Comparison of ENCODE assay signal across 9 mouse cellular contexts in genomic region chr12:111933032-111933704, GRCm38 (mm10). TPM values are rescaled to one million over a fixed set of nuclear protein-coding genes. Genes with fewer than 3 reads are reported as not detected.
DNase-seq lines count a peak whose midpoint lies in the region; TF ChIP-seq lines count a peak whose summit lies in the region.
"Had no signal": no experiment of that assay in that cellular context is flagged by ENCODE, and none has a peak within 500 bp of the region (broad histone marks: within the 10 kb centered on the region; RNA-seq: fewer than 3 reads in every experiment).

No protein-coding gene starts in this region.

- H3K27me3 ChIP-seq in heart, adult 2 months (ENCODE audit: control insufficient read depth, insufficient read depth, low read length) = no peaks in the 10 kb centered on the region

- TF ChIP-seq POLR2A in heart, adult 2 months (IDR thresholded peaks at IDR 0.05; ENCODE audit: insufficient read depth, low read depth, low read length) = 0 out of 2 replicates have a peak, but pooled peaks have one; percentile 33

- 42% methylated on average over 11 of the region's 11 CpGs for WGBS in heart, adult 2 months

- TF ChIP-seq EP300 in heart, adult 2 months (IDR thresholded peaks at IDR 0.05; ENCODE audit: insufficient read depth, low read depth, low read length) = no peak

- peak overlapping the region; percentile 15 for H3K27ac ChIP-seq in heart, adult 2 months

- TF ChIP-seq CTCF in heart, adult 2 months (IDR thresholded peaks at IDR 0.05) = peak; percentile 37

- H3K79me2 ChIP-seq in heart, adult 2 months (replicated peaks; ENCODE audit: control insufficient read depth, insufficient read depth, low read length) = no peaks in the 10 kb centered on the region

- H3K4me3 ChIP-seq in heart, adult 2 months = no peak overlapping the region

- intact Hi-C loops in heart, adult 2 months (cut with DNase I) = no loop called here

- peak; percentile 37 for DNase-seq in gastrocnemius, adult 18-20 months (ENCODE audit: low spot score)
- DNase-seq in gastrocnemius, postnatal 10 days = no peak
- peak; percentile 66 to 70 for DNase-seq in heart, adult 2 months
- peak; percentile 69 for DNase-seq in kidney, postnatal 14 days
- DNase-seq in lung, postnatal 25 days (ENCODE audit: low spot score) = peak; percentile 76
- no peak for DNase-seq in layer of hippocampus, postnatal 25 days (ENCODE audit: extremely low spot score in 1 of 2, low spot score in 1 of 2)
- no peak for DNase-seq in frontal cortex, postnatal 10 days (ENCODE audit: low spot score in 2 of 2)
- DNase-seq in thymus, postnatal 4 days = no peak

- H3K4me1 ChIP-seq in heart, adult 2 months (ENCODE audit: control insufficient read depth, insufficient read depth, low read length) = peaks cover 14% of the 10 kb centered on the region

- H3K36me3 ChIP-seq in heart, adult 2 months (ENCODE audit: control insufficient read depth, insufficient read depth, low read length) = no peaks in the 10 kb centered on the region

- H3K9ac ChIP-seq in heart, adult 2 months (ENCODE audit: low read depth, low read length) = no peak overlapping the region

RNA-seq across cellular contexts. Expression of gene Ppp1r13b, which starts 25.3 kb away (rescaled TPM):
- 1 to 10 TPM; 7.3 to 9.1 TPM for total RNA-seq in gastrocnemius, adult 18-20 months (2021)
- 10 to 100 TPM in 1 of 2 experiments, 1 to 10 TPM in 1; 9.5 to 13.4 TPM for total RNA-seq in gastrocnemius, postnatal 10 days (2021)
- 10 to 100 TPM; 18.0 to 18.1 TPM for total RNA-seq in heart, adult 2 months (2021)
- 11.8 and 16.6 TPM in 2 replicates for polyA plus RNA-seq in heart, adult 2 months (2012; rRNA removed)
- total RNA-seq in layer of hippocampus, postnatal 25 days (2021) = 10 to 100 TPM; 89.5 to 91.9 TPM

RNA-seq across cellular contexts. Expression of gene Atp5mpl, which starts 33.6 kb away (rescaled TPM):
- 100 to 1,000 TPM; 702 to 761 TPM for total RNA-seq in gastrocnemius, adult 18-20 months (2021)
- 100 to 1,000 TPM; 846 to 916 TPM for total RNA-seq in gastrocnemius, postnatal 10 days (2021)
- 1,000 to 10,000 TPM; 1,131 to 1,298 TPM for total RNA-seq in heart, adult 2 months (2021)
- 163 and 316 TPM in 2 replicates for polyA plus RNA-seq in heart, adult 2 months (2012; rRNA removed)
- total RNA-seq in layer of hippocampus, postnatal 25 days (2021) = 100 to 1,000 TPM; 374 to 410 TPM

RNA-seq across cellular contexts. Expression of gene Tdrd9, which starts 38.2 kb away (rescaled TPM):
- under 1 TPM in 1 of 2 experiments, not detected in 1; 0.59 TPM for total RNA-seq in gastrocnemius, adult 18-20 months (2021)
- total RNA-seq in gastrocnemius, postnatal 10 days (2021) = under 1 TPM; 0.36 to 0.59 TPM
- under 1 TPM in 1 of 2 experiments, not detected in 1; 0.09 TPM for total RNA-seq in heart, adult 2 months (2021)
- polyA plus RNA-seq in heart, adult 2 months (2012; rRNA removed) = 0.10 and 0.15 TPM in 2 replicates
- under 1 TPM; 0.09 to 0.22 TPM for total RNA-seq in layer of hippocampus, postnatal 25 days (2021)

RNA-seq across cellular contexts. Expression of gene Rd3l, which starts 47.9 kb away (rescaled TPM):
- not detected for total RNA-seq in gastrocnemius, adult 18-20 months (2021)
- not detected for total RNA-seq in gastrocnemius, postnatal 10 days (2021)
- under 1 TPM; 0.32 to 0.44 TPM for total RNA-seq in heart, adult 2 months (2021)
- polyA plus RNA-seq in heart, adult 2 months (2012; rRNA removed) = not detected in 2 replicates
- not detected for total RNA-seq in layer of hippocampus, postnatal 25 days (2021)
- polyA plus RNA-seq: limb, embryonic 11.5 days had no signal

Comparison
In these comparisons a context has a peak if more than half of its experiments do, and no peak if none do; other contexts are left out.
1. DNase-seq: peak in gastrocnemius, adult 18-20 months (single experiment), heart, adult 2 months (2 of 2), kidney, postnatal 14 days (single experiment) and lung, postnatal 25 days (single experiment); none in gastrocnemius, postnatal 10 days (single experiment), layer of hippocampus, postnatal 25 days (0 of 2), frontal cortex, postnatal 10 days (0 of 2) and thymus, postnatal 4 days (single experiment).
2. RNA of gene Ppp1r13b, which starts 25.3 kb away (total RNA-seq): 89.5 to 91.9 TPM in layer of hippocampus, postnatal 25 days; 18.0 to 18.1 TPM in heart, adult 2 months, 9.5 to 13.4 TPM in gastrocnemius, postnatal 10 days and 7.3 to 9.1 TPM in gastrocnemius, adult 18-20 months; every median in the first group is over 4 times any median in the second.